Mouse (Mus musculus): ENCODE measurements at regions not wholly inside any gene's neighbourhood (a gene's known extent, or its start where the extent isn't known, plus 50 kb on each side); places are given as distances from the start of the nearest gene placed in this dataset.

GRCm38 (mm10) chr15:31721019-31721418 lies 119.4 kb downstream of the Fam173b start:
- Histone ChIP-seq H3K4me2 (ENCODE audit: low read depth, low read length, poor library complexity, severe bottlenecking) (no peak overlapping the region), H3K9ac (replicated peaks; ENCODE audit: low read length, poor library complexity, severe bottlenecking) (no peak overlapping the region), H3K4me1 (ENCODE audit: insufficient read depth, low read length) (no peaks in the 10 kb centered on the region), H3K36me3 (ENCODE audit: insufficient read depth, low read length) (no peaks in the 10 kb centered on the region), H3K27ac (ENCODE audit: low read depth, low read length) (no peak overlapping the region), H3K27me3 (ENCODE audit: insufficient read depth, low read length) (no peaks in the 10 kb centered on the region), H3K4me3 (ENCODE audit: low read depth, low read length) (no peak overlapping the region), H3K9me3 (ENCODE audit: low read length) (no peaks in the 10 kb centered on the region)
- TF ChIP-seq CTCF (IDR thresholded peaks at IDR 0.05) = no peak
- DNase-seq (ENCODE audit: low spot score) (no peak), ATAC-seq (ENCODE audit: low FRiP score) (no peak)
- 77% methylated on average over 1 of the region's 1 CpGs for WGBS

- H3K27me3 ChIP-seq (ENCODE audit: insufficient read depth, low read length) = no peaks in the 10 kb centered on the region
- H3K4me1 ChIP-seq (ENCODE audit: insufficient read depth, low read length) = no peaks in the 10 kb centered on the region
- H3K36me3 ChIP-seq (ENCODE audit: insufficient read depth, low read length) = no peaks in the 10 kb centered on the region
- no peak overlapping the region for H3K4me3 ChIP-seq (ENCODE audit: low read depth, low read length)
- ATAC-seq (ENCODE audit: low FRiP score) (no peak), DNase-seq (ENCODE audit: low spot score) (no peak)
- H3K9ac ChIP-seq (replicated peaks; ENCODE audit: low read length, poor library complexity, severe bottlenecking) = no peak overlapping the region
- H3K27ac ChIP-seq (ENCODE audit: low read depth, low read length) = no peak overlapping the region
- no peaks in the 10 kb centered on the region for H3K9me3 ChIP-seq (ENCODE audit: low read length)
- no peak overlapping the region for H3K4me2 ChIP-seq (ENCODE audit: low read depth, low read length, poor library complexity, severe bottlenecking)
- WGBS = 91% methylated on average over 5 of the region's 5 CpGs
- TF ChIP-seq CTCF (IDR thresholded peaks at IDR 0.05) = no peak
These were observed 120.8 kb downstream of the Fam173b start for GRCm38 (mm10) chr15:31722429-31722828.

- no peaks in the 10 kb centered on the region for H3K36me3 ChIP-seq (ENCODE audit: insufficient read depth, low read length)
- no peaks in the 10 kb centered on the region for H3K9me3 ChIP-seq (ENCODE audit: low read length)
- no peak overlapping the region for H3K4me3 ChIP-seq (ENCODE audit: low read depth, low read length)
- ATAC-seq (ENCODE audit: low FRiP score) (no peak), DNase-seq (ENCODE audit: low spot score) (no peak)
- 74% methylated on average over 11 of the region's 11 CpGs for WGBS
- H3K9ac ChIP-seq (replicated peaks; ENCODE audit: low read length, poor library complexity, severe bottlenecking) = no peak overlapping the region
- H3K4me2 ChIP-seq (ENCODE audit: low read depth, low read length, poor library complexity, severe bottlenecking) = no peak overlapping the region
- H3K27me3 ChIP-seq (ENCODE audit: insufficient read depth, low read length) = no peaks in the 10 kb centered on the region
- no peak for TF ChIP-seq CTCF (IDR thresholded peaks at IDR 0.05)
- no peaks in the 10 kb centered on the region for H3K4me1 ChIP-seq (ENCODE audit: insufficient read depth, low read length)
- H3K27ac ChIP-seq (ENCODE audit: low read depth, low read length) = no peak overlapping the region
These were observed 122.6 kb downstream of the Fam173b start for GRCm38 (mm10) chr15:31724252-31724651.

GRCm38 (mm10) chr15:31729133-31729532 lies 127.5 kb downstream of the Fam173b start:
- H3K27me3 ChIP-seq (ENCODE audit: insufficient read depth, low read length) = no peaks in the 10 kb centered on the region
- no peak overlapping the region for H3K27ac ChIP-seq (ENCODE audit: low read depth, low read length)
- DNase-seq (ENCODE audit: low spot score) (no peak), ATAC-seq (ENCODE audit: low FRiP score) (no peak)
- H3K9me3 ChIP-seq (ENCODE audit: low read length) = no peaks in the 10 kb centered on the region
- H3K4me3 ChIP-seq (ENCODE audit: low read depth, low read length) = no peak overlapping the region
- H3K4me2 ChIP-seq (ENCODE audit: low read depth, low read length, poor library complexity, severe bottlenecking) = no peak overlapping the region
- H3K4me1 ChIP-seq (ENCODE audit: insufficient read depth, low read length) = no peaks in the 10 kb centered on the region
- 69% methylated on average over 9 of the region's 9 CpGs for WGBS
- no peaks in the 10 kb centered on the region for H3K36me3 ChIP-seq (ENCODE audit: insufficient read depth, low read length)
- H3K9ac ChIP-seq (replicated peaks; ENCODE audit: low read length, poor library complexity, severe bottlenecking) = no peak overlapping the region
- TF ChIP-seq CTCF (IDR thresholded peaks at IDR 0.05) = no peak

GRCm38 (mm10) chr15:31741686-31742085 lies 140.0 kb downstream of the Fam173b start:
- Histone ChIP-seq H3K9me3 (ENCODE audit: low read length) (no peaks in the 10 kb centered on the region), H3K36me3 (ENCODE audit: insufficient read depth, low read length) (no peaks in the 10 kb centered on the region), H3K4me3 (ENCODE audit: low read depth, low read length) (no peak overlapping the region), H3K27me3 (ENCODE audit: insufficient read depth, low read length) (no peaks in the 10 kb centered on the region), H3K4me2 (ENCODE audit: low read depth, low read length, poor library complexity, severe bottlenecking) (no peak overlapping the region), H3K27ac (ENCODE audit: low read depth, low read length) (no peak overlapping the region), H3K9ac (replicated peaks; ENCODE audit: low read length, poor library complexity, severe bottlenecking) (no peak overlapping the region), H3K4me1 (ENCODE audit: insufficient read depth, low read length) (no peaks in the 10 kb centered on the region)
- 79% methylated on average over 4 of the region's 4 CpGs for WGBS
- DNase-seq (ENCODE audit: low spot score) = no peak
- ATAC-seq (ENCODE audit: low FRiP score) = no peak
- TF ChIP-seq CTCF (IDR thresholded peaks at IDR 0.05) = no peak

GRCm38 (mm10) chr15:31744570-31744969 lies 142.9 kb downstream of the Fam173b start:
- no peak for DNase-seq (ENCODE audit: low spot score)
- H3K4me2 ChIP-seq (ENCODE audit: low read depth, low read length, poor library complexity, severe bottlenecking) = no peak overlapping the region
- no peak for ATAC-seq (ENCODE audit: low FRiP score)

More at GRCm38 (mm10) chr15:31744570-31744969, 142.9 kb downstream of the Fam173b start:
- no peaks in the 10 kb centered on the region for H3K4me1 ChIP-seq (ENCODE audit: insufficient read depth, low read length)
- TF ChIP-seq CTCF (IDR thresholded peaks at IDR 0.05) = no peak
- H3K36me3 ChIP-seq (ENCODE audit: insufficient read depth, low read length) = no peaks in the 10 kb centered on the region
- no peaks in the 10 kb centered on the region for H3K27me3 ChIP-seq (ENCODE audit: insufficient read depth, low read length)
- WGBS = 91% methylated on average over 2 of the region's 2 CpGs
- no peaks in the 10 kb centered on the region for H3K9me3 ChIP-seq (ENCODE audit: low read length)
- H3K4me3 ChIP-seq (ENCODE audit: low read depth, low read length) = no peak overlapping the region
- H3K27ac ChIP-seq (ENCODE audit: low read depth, low read length) = no peak overlapping the region
- H3K9ac ChIP-seq (replicated peaks; ENCODE audit: low read length, poor library complexity, severe bottlenecking) = no peak overlapping the region

All from midbrain, postnatal 0 days (tissue).